Mouse (Mus musculus) central nervous system, embryonic 18 days (tissue): ENCODE data around the gene Tomm6. TPM values are rescaled to one million over a fixed set of nuclear protein-coding genes. Genes with fewer than 3 reads are reported as not detected.

Experiments used
- polyA plus RNA-seq: library from polyadenylated mRNA; depleted of rRNA; stranded (reverse); fragments of >200 nt; gene quantifications from 2 replicates; pipeline ENCODE4 v1.2.3, GENCODE M21; 2012; rRNA removed

Gene Tomm6
- polyA plus RNA-seq: 107 and 121 TPM in 2 replicates

DNA sequence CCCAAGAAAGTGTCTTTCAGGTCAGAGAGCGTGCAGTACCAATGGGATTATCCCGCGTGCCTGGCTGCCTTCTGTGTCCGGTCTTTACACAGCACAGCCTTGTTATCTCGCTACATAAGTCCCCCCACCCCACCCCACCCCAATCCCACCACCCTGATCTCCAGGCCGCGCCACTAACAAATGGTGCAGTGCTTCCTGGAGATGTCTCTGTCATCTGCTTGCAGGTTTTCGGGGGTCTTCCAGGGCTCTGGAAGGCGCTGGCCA lies at the start of gene Tomm6:
TSS of gene Tomm6 (minus strand) at position 43 of the 264 bp plus-strand sequence.

GRCm38 (mm10) chr17:47736856-47737255 lies 48.7 kb upstream of the Tomm6 start, which contains the start of gene Tfeb:
Gene Tfeb (plus strand): TSS chr17:47737030.

GRCm38 (mm10) chr17:47726566-47726965 lies 38.4 kb upstream of the Tomm6 start, which contains the start of gene Pgc:
Gene Pgc (plus strand): TSS chr17:47726842.

GRCm38 (mm10) chr17:47694503-47695336 lies 6.5 kb upstream of the Tomm6 start, which contains the start of gene Prickle4:
Gene Prickle4 (minus strand): TSS chr17:47694736.

DNA sequence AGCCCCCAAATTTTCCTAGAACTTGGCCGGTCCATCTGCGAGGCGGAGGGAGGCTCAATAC lies 6.1 kb upstream of the Tomm6 start, which contains the start of gene Gm21981:
TSS of gene Gm21981 (minus strand) at position 14 of the 61 bp plus-strand sequence.

GRCm38 (mm10) chr17:47688608-47689575 lies 706 bp upstream of the Tomm6 start, which contains the start of gene Frs3:
Gene Frs3 (plus strand): TSS chr17:47689030.

Other genes with a start within 250 kb of the Tomm6 start
- gene Taf8, start 186.1 kb downstream of the Tomm6 start, polyA plus RNA-seq: 28.3 and 29.6 TPM in 2 replicates
- 42.1 and 44.6 TPM in 2 replicates for gene Ccnd3, start 183.3 kb downstream of the Tomm6 start, polyA plus RNA-seq
- gene Bysl, start 76.9 kb downstream of the Tomm6 start, polyA plus RNA-seq: 24.5 and 27.2 TPM in 2 replicates
- gene Med20, start 76.8 kb downstream of the Tomm6 start, polyA plus RNA-seq: 53.4 and 56.4 TPM in 2 replicates
- 2.0 and 2.5 TPM in 2 replicates for gene Gm20517, start 76.8 kb downstream of the Tomm6 start, polyA plus RNA-seq
- gene Usp49, start 57.7 kb downstream of the Tomm6 start, polyA plus RNA-seq: 21.1 and 23.3 TPM in 2 replicates
- gene Frs3, start 644 bp upstream of the Tomm6 start, polyA plus RNA-seq: 49.8 and 51.3 TPM in 2 replicates
- 8.4 and 8.6 TPM in 2 replicates for gene Gm21981, start 6.1 kb upstream of the Tomm6 start, polyA plus RNA-seq
- 0.76 and 1.6 TPM in 2 replicates for gene Prickle4, start 6.3 kb upstream of the Tomm6 start, polyA plus RNA-seq
- not detected in 2 replicates for gene Pgc, start 38.5 kb upstream of the Tomm6 start, polyA plus RNA-seq
- 2.6 and 3.1 TPM in 2 replicates for gene Tfeb, start 48.6 kb upstream of the Tomm6 start, polyA plus RNA-seq
- gene Mdfi, start 146.3 kb upstream of the Tomm6 start, polyA plus RNA-seq: 15.1 and 20.7 TPM in 2 replicates
- 76.0 and 86.9 TPM in 2 replicates for gene Foxp4, start 236.3 kb upstream of the Tomm6 start, polyA plus RNA-seq